Mouse (Mus musculus) ES-CJ7 (cell line): ENCODE data around the gene Olfr399.

Source experiments
- DNase-seq: peaks from one replicate; pipeline ENCODE4 v3.0.0; 2011; ENCODE audit warnings: low read depth, low spot score

The Olfr399 gene

DNA sequence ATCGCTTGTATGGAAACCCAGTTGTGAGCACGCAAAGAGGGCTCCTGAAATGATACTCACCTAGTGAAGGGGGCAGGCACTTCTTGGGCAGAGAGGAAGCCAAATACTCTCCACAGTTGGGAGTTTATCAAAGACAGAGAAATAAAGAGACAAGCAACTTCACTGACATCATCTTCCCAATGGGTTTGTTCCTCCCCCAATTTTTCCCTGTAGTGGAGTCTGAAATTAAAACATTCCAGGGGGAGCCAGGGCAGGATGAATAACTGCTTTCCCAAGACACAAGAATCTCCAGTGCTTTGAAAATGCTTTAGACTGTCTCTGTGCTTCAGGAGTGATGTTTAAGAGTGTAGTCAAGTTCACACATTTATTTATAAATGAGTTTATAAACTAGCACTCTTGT is at the start of gene Olfr399, which contains the start of gene Olfr139:
Gene Olfr399, minus strand, starts transcription at position 165 of the 400 bp plus-strand sequence.
Gene Olfr139, minus strand, starts transcription at position 101 of the 400 bp plus-strand sequence.
- no peak for DNase-seq

DNA sequence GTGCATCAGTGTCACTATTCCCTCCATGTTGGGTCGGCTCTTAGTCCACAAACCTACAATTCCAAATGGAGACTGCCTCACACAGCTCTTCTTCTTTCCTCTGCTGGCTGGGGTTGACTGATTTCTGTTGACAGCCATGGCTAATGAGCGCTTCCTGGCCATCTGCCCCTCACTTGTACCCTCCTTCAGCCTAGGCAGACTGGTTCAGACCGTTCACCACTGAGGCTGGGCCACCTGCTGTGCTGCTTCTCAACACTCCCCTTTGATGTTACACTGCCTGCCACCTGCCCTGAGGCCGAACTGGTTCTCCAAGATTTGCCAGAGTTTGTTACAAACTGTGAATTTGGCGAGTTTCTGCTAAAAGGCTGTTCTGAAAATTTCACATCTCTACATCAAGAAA is 48.7 kb upstream of the Olfr399 start:
- DNase-seq: peak; percentile 44

DNA sequence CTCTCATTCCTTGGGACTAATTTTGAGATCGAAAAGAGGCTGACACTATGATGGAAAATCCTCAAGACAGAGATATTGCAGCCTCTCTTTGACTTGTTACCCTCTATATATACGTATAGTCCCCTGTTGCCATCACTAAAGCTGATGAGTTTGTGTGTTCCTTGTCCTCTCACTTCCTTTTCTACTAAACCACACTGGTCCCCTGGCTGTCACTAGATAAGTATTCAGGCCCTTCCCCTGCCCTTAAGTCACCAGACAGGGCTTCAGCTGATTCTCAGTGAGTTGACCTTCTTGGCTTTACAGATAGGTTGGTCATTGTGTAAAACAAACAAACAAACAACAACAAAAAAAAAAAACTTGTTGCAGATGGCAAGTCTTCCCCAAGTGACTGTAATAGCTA is 45.1 kb upstream of the Olfr399 start:
- DNase-seq: no peak

DNA sequence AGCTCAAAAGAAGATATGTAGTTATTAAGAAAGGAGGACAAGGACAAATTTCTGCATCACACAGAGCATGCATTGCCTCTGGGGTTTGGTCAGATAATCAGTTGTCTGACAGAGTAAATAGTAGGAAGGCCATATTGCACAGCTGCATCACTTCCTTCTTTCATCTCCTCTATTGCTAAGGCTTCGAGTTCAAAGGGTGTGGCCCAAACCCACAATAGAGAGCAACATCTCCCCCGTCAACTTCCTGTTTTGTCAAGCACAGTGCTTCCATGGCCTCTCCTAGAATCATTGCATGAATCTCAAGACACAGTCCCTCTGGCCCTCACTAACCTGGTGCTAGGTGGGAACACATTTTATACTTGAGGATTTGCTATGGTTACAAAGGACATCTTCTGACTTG is 44.3 kb upstream of the Olfr399 start:
- no peak for DNase-seq

DNA sequence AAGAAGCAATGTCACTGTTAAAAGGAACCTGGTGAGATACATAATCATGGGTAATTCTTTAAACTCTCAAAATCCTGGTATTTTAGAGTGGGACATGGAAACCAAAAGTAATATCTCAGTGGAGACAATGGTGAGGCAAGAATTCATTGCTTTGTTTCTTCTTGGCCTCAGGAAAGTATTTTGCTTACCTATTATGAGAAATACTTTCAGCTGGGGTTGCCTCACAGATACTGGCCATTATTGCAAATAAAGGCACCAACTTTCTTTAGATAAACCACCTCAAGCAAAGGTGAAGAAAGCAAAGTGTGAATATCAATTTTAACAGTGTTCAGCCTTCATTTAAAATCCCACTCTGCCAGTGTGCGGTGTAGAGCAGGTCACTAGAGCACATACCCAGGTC is 13.2 kb upstream of the Olfr399 start, which contains the start of gene Zfp616:
Gene Zfp616, plus strand, starts transcription at position 301 of the 400 bp plus-strand sequence.
- no peak for DNase-seq

DNA sequence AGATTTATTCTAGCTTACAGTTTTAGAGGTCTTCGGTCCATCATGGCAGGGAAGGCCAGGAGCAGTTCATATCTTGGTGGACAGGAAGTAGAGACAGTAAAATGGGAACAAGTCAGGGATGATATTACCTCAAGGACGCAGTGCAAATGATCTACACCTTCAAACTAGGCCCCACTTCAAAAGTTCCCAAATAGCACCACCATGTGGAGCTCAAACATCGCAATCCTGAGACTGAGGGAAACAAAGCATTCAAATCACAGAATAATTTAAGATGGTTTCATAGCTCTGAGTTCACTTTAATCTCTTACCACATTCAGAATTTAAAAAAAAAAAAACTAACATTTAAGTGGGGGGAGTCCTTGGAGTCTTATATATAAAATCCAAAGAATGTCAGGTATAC is 5.1 kb downstream of the Olfr399 start:
- DNase-seq: peak; percentile 5
